Mouse (Mus musculus) liver, embryonic 15.5 days (tissue): ENCODE measurements around the gene Nos2. TPM values are rescaled to one million over a fixed set of nuclear protein-coding genes. Genes with fewer than 3 reads are reported as not detected.
A peak's percentile ranks its signal among the peaks of the same experiment; 100 is the strongest.
"Not testable (repeated sequence)": the region's sequence is repeated elsewhere in the genome, so short reads cannot be mapped to it uniquely, and the experiment has no call there.

Experiments
- ATAC-seq: fragments of 200-750 bp; cut with Nextera tagmentation; 2 replicates; pipeline ENCODE4 v1.8.0; 2017; ENCODE audit warnings: moderate number of reproducible peaks, mild to moderate bottlenecking, moderate library complexity; ENCODE audit not compliant: insufficient read depth
- H3K27ac ChIP-seq: fragments of 300-500 bp; sonication (generic); replicated peaks from 2 replicates; pipeline ENCODE4 v1.5.1; 2015; ENCODE audit warnings: mild to moderate bottlenecking, inconsistent platforms
- H3K27me3 ChIP-seq: fragments of 300-500 bp; sonication (generic); 2 replicates; pipeline ENCODE4 v1.6.1; 2015; ENCODE audit warnings: mild to moderate bottlenecking, inconsistent platforms
- H3K36me3 ChIP-seq: fragments of 300-500 bp; sonication (generic); replicated peaks from 2 replicates; pipeline ENCODE4 v1.6.1; 2015; ENCODE audit warnings: moderate library complexity, mild to moderate bottlenecking, inconsistent platforms
- H3K4me1 ChIP-seq: fragments of 300-500 bp; sonication (generic); replicated peaks from 2 replicates; pipeline ENCODE4 v1.6.1; 2015; ENCODE audit warnings: inconsistent platforms
- H3K4me2 ChIP-seq: fragments of 300-500 bp; sonication (generic); 2 replicates; pipeline ENCODE4 v1.6.1; 2015; ENCODE audit warnings: moderate library complexity, mild to moderate bottlenecking, inconsistent platforms
- H3K4me3 ChIP-seq: fragments of 300-500 bp; sonication (generic); replicated peaks from 2 replicates; pipeline ENCODE4 v1.5.1; 2015; ENCODE audit warnings: mild to moderate bottlenecking, inconsistent platforms
- H3K9ac ChIP-seq: fragments of 300-500 bp; sonication (generic); 2 replicates; pipeline ENCODE4 v1.6.1; 2015; ENCODE audit warnings: moderate library complexity, mild to moderate bottlenecking, inconsistent platforms
- H3K9me3 ChIP-seq: fragments of 300-500 bp; sonication (generic); replicated peaks from 2 replicates; pipeline ENCODE4 v1.6.1; 2016; ENCODE audit warnings: inconsistent platforms
- WGBS: fragments of 180-500 bp; shearing (Covaris S2); methylation state at CpG from one replicate; pipeline ENCODE4 v1.1.7; 2015; ENCODE audit warnings: mixed read lengths; ENCODE audit not compliant: insufficient replicate concordance; 5-methylcytosine and 5-hydroxymethylcytosine counted together
- polyA plus RNA-seq: library from polyadenylated mRNA; unstranded; fragments of >200 nt; fragmentation: Nextera tagmentation; extraction: Ambion mirVana; gene quantifications from 2 replicates; pipeline ENCODE4 v1.2.1, GENCODE M21; 2015

Nos2 gene
- polyA plus RNA-seq, 1 experiment from 2014 or later: 0.03 TPM

- Histone ChIP-seq H3K4me3 (no peak overlapping the region), H3K36me3 (peaks cover 32% of the 10 kb centered on the region; the same call in 1 of the 2 replicates), H3K9ac (no peak overlapping the region), H3K27ac (no peak overlapping the region), H3K4me1 (peaks cover 59% of the 10 kb centered on the region), H3K27me3 (no peaks in the 10 kb centered on the region), H3K9me3 (no peaks in the 10 kb centered on the region), H3K4me2 (no peak overlapping the region)
- 80% methylated on average over 12 of the region's 12 CpGs for WGBS
- ATAC-seq: no peak
These were observed 57.8 kb downstream of the Nos2 start for GRCm38 (mm10) chr11:78978176-78979019.

DNA sequence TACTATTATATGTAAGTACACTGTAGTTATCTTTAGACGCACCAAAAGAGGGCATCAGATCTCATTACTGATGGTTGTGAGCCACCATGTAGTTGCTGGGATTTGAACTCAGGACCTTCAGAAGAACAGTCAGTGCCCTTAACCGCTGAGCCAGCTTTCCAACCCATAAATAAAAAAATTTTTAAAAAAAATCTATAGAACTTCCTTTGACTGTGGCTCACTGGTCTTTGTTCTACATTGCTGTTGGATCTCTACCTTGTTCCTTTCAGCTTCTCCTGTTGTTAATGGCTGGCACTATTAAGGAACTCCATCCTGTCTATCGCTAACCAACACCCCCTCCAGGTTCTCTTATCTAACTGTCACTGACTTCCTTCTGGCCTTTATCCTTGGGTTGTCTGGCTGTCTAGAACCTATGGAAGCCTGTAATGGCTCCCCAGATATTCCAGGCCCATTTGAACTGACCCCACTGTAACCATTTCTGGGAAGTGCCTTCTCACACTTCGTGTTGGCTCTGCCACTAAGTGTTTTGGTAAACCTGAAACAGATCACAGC lies 59.6 kb downstream of the Nos2 start:
- no peak for ATAC-seq
- Histone ChIP-seq H3K4me3 (no peak overlapping the region), H3K36me3 (peaks cover 20% of the 10 kb centered on the region; the same call in 1 of the 2 replicates), H3K4me1 (peaks cover 68% of the 10 kb centered on the region), H3K9ac (0 out of 2 replicates have a peak overlapping the region, but pooled peaks have one; percentile 0), H3K27ac (peak overlapping the region; percentile 55; the same call in 1 of the 2 replicates), H3K4me2 (no peak overlapping the region), H3K27me3 (no peaks in the 10 kb centered on the region), H3K9me3 (no peaks in the 10 kb centered on the region)
- WGBS: 30% methylated on average over 4 of the region's 4 CpGs

DNA sequence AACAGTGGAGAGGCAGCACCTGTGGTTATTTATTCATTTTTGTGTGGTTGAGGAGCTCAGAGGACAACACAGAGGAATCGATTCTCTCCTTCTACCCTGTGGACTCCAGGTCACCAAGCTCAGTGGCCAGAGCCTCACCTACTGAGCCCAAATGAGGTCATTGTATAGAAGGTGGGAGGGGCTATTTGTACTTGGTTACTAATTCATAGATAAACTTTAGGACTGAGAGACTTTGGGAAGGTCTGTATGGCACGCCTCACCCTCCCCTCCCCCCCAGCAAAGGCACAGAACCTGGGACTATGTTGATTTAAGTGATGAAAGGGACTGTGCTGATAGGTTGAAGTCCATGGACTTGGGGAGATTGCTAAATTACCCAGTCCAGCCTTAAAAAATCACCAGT lies 61.5 kb downstream of the Nos2 start:
- Histone ChIP-seq H3K4me2 (peak overlapping the region; percentile 66), H3K9me3 (no peaks in the 10 kb centered on the region), H3K27ac (peak overlapping the region; percentile 76), H3K36me3 (0 out of 2 replicates have a peak, but pooled peaks cover 6% of the 10 kb centered on the region), H3K9ac (no peak overlapping the region), H3K27me3 (no peaks in the 10 kb centered on the region), H3K4me1 (peaks cover 69% of the 10 kb centered on the region), H3K4me3 (peak overlapping the region; percentile 57; the same call in 1 of the 2 replicates)
- 37% methylated on average over 2 of the region's 2 CpGs for WGBS
- peak; percentile 76 for ATAC-seq

GRCm38 (mm10) chr11:78982513-78983291 lies 62.1 kb downstream of the Nos2 start:
- Histone ChIP-seq H3K27ac (peak overlapping the region; percentile 76), H3K27me3 (no peaks in the 10 kb centered on the region), H3K4me3 (peak overlapping the region; percentile 57), H3K4me2 (peak overlapping the region; percentile 66), H3K36me3 (0 out of 2 replicates have a peak, but pooled peaks cover 2% of the 10 kb centered on the region), H3K4me1 (peaks cover 65% of the 10 kb centered on the region), H3K9ac (peak overlapping the region; percentile 32; the same call in 1 of the 2 replicates), H3K9me3 (no peaks in the 10 kb centered on the region)
- ATAC-seq: peak; percentile 17; the same call in 1 of the 2 replicates
- WGBS: 20% methylated on average over 12 of the region's 12 CpGs

- peak overlapping the region; percentile 57 for H3K4me3 ChIP-seq
- H3K4me1 ChIP-seq: peaks cover 59% of the 10 kb centered on the region
- H3K36me3 ChIP-seq: no peaks in the 10 kb centered on the region
- WGBS: 30% methylated on average over 7 of the region's 7 CpGs
- peak overlapping the region; percentile 66 for H3K4me2 ChIP-seq
- H3K27me3 ChIP-seq: no peaks in the 10 kb centered on the region
- H3K9ac ChIP-seq: peak overlapping the region; percentile 32
- peak overlapping the region; percentile 76 for H3K27ac ChIP-seq
- ATAC-seq: no peak
- H3K9me3 ChIP-seq: no peaks in the 10 kb centered on the region
These were observed 63.0 kb downstream of the Nos2 start for GRCm38 (mm10) chr11:78983539-78983938.

DNA sequence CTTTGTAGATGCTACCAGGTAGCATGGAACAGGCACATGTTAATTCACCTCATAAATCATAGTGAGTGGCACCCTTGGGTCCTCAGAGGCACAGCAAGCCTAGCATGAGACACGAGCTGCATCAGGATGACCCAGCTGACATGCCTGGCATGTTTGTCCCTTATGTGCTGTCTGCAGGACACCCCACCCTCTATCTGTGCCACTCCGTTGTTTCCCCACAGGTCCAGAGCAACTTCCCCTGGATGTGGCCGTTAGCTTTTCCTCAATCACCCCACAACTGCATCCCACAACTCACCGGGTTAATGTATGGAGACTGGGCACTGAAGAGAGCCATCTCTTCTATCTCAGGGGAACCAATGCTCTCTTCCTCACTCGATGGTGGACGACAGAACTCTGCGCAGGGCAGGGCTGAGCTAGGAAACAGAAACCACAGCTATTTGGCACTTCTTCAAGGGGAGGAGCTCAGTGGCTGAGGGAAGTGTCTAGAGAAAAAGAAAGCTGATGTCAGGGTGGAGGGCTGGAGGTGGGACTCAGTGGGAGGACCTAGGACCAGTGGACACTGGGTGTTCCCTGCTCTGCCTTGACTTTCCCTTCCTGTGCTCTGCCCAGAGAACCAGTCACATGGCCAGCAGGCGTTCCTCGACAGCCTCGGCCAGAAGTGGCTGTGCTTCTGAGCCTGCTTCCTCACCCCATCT lies 64.0 kb downstream of the Nos2 start, which contains the start of gene Lgals9:
Gene Lgals9, minus strand, starts transcription at position 464 of the 695 bp plus-strand sequence.
- Histone ChIP-seq H3K4me1 (peaks cover 55% of the 10 kb centered on the region), H3K36me3 (no peaks in the 10 kb centered on the region), H3K27ac (peak within 1 kb of the TSS; percentile 76)

GRCm38 (mm10) chr11:78985505-78985904 lies 64.9 kb downstream of the Nos2 start:
- Histone ChIP-seq H3K27ac (no peak overlapping the region; the same call in 1 of the 2 replicates), H3K36me3 (no peaks in the 10 kb centered on the region), H3K4me2 (peak overlapping the region; percentile 66; the same call in 1 of the 2 replicates), H3K4me1 (peaks cover 46% of the 10 kb centered on the region), H3K27me3 (no peaks in the 10 kb centered on the region), H3K9me3 (no peaks in the 10 kb centered on the region), H3K9ac (no peak overlapping the region), H3K4me3 (no peak overlapping the region)
- no peak for ATAC-seq

More for the DNA sequence above, 64.0 kb downstream of the Nos2 start, which contains the start of gene Lgals9:
- Histone ChIP-seq H3K9me3 (no peaks in the 10 kb centered on the region), H3K9ac (peak within 1 kb of the TSS; percentile 32), H3K27me3 (no peaks in the 10 kb centered on the region), H3K4me2 (peak within 1 kb of the TSS; percentile 66), H3K4me3 (peak within 1 kb of the TSS; percentile 57)
- WGBS: 5% methylated on average over 10 of the region's 10 CpGs
- ATAC-seq: peak; percentile 62

DNA sequence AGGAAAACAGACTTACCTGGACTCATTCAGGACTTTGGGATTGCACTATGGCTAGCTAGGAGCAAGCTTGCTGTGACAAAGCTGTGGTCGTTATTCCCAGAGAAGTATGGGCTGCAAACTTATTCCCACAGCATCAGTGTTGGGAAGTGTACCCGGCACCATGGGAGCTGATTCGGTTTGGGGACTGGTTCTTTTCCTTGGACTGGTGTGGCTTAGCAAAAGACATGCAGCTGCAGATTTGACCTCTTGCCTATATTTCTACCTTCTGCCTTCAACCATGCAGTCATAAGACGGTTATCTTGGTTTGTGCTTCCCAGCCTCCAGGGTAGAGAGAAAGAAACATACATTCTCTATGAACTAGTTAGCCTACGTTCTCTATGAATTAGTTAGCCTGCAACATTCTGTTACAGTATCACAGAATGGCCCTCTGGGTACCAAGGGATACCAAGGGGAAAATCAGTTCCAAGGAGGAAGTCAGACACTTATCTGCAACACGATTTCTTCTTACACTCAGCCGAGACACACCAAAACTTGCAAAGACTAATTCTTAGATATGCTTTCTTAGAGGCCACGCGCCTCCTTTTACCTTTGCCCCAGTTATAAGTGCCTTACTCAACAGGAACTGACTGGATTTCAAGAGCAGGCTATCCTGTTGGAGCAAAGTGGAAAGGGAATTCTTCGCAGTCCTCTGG lies 65.9 kb downstream of the Nos2 start:
- no peak overlapping the region for H3K27ac ChIP-seq
- no peak overlapping the region for H3K9ac ChIP-seq
- peaks cover 38% of the 10 kb centered on the region for H3K4me1 ChIP-seq
- H3K27me3 ChIP-seq: no peaks in the 10 kb centered on the region
- 59% methylated on average over 10 of the region's 10 CpGs for WGBS
- no peak overlapping the region for H3K4me2 ChIP-seq
- no peaks in the 10 kb centered on the region for H3K36me3 ChIP-seq
- H3K9me3 ChIP-seq: no peaks in the 10 kb centered on the region
- H3K4me3 ChIP-seq: no peak overlapping the region
- no peak for ATAC-seq

GRCm38 (mm10) chr11:78989206-78989605 lies 68.6 kb downstream of the Nos2 start:
- not testable (repeated sequence) for H3K4me2 ChIP-seq, H3K36me3 ChIP-seq, H3K9me3 ChIP-seq, ATAC-seq, H3K27ac ChIP-seq, H3K4me3 ChIP-seq, H3K9ac ChIP-seq, H3K27me3 ChIP-seq
- WGBS: 73% methylated on average over 11 of the region's 11 CpGs
- peaks cover 12% of the 10 kb centered on the region for H3K4me1 ChIP-seq

GRCm38 (mm10) chr11:78990096-78990495 lies 69.5 kb downstream of the Nos2 start:
- H3K4me1 ChIP-seq: peaks cover 4% of the 10 kb centered on the region
- no peak overlapping the region for H3K9ac ChIP-seq
- no peak overlapping the region for H3K27ac ChIP-seq
- no peak overlapping the region for H3K4me3 ChIP-seq
- H3K36me3 ChIP-seq: no peaks in the 10 kb centered on the region
- H3K27me3 ChIP-seq: no peaks in the 10 kb centered on the region
- no peak overlapping the region for H3K4me2 ChIP-seq
- ATAC-seq: no peak
- no peaks in the 10 kb centered on the region for H3K9me3 ChIP-seq
- 77% methylated on average over 9 of the region's 9 CpGs for WGBS
